Mouse (Mus musculus) heart, embryonic 15.5 days (tissue): ENCODE results near the gene Tubd1. TPM values are rescaled to one million over a fixed set of nuclear protein-coding genes. Genes with fewer than 3 reads are reported as not detected.

Experiments
- ATAC-seq: fragments of 200-750 bp; cut with Nextera tagmentation; replicated peaks from 2 replicates; pipeline ENCODE4 v1.8.0; 2017; ENCODE audit warnings: low read depth, moderate TSS enrichment; ENCODE audit not compliant: insufficient number of reproducible peaks, insufficient read depth, low FRiP score
- H3K27ac ChIP-seq: fragments of 300-500 bp; sonication (generic); 2 replicates; pipeline ENCODE4 v1.5.1; 2015; ENCODE audit warnings: mild to moderate bottlenecking, inconsistent platforms
- H3K27me3 ChIP-seq: fragments of 300-500 bp; sonication (generic); 2 replicates; pipeline ENCODE4 v1.6.1; 2015; ENCODE audit warnings: inconsistent platforms
- H3K36me3 ChIP-seq: fragments of 300-500 bp; sonication (generic); 2 replicates; pipeline ENCODE4 v1.6.1; 2015; ENCODE audit warnings: mild to moderate bottlenecking, inconsistent platforms
- H3K4me1 ChIP-seq: fragments of 300-500 bp; sonication (generic); replicated peaks from 2 replicates; pipeline ENCODE4 v1.6.1; 2015; ENCODE audit warnings: inconsistent platforms
- H3K4me2 ChIP-seq: fragments of 300-500 bp; sonication (generic); 2 replicates; pipeline ENCODE4 v1.6.1; 2015; ENCODE audit warnings: inconsistent platforms, mild to moderate bottlenecking, moderate library complexity
- H3K4me3 ChIP-seq: fragments of 300-500 bp; sonication (generic); 2 replicates; pipeline ENCODE4 v1.5.1; 2015; ENCODE audit warnings: mild to moderate bottlenecking, inconsistent platforms
- H3K9ac ChIP-seq: fragments of 300-500 bp; sonication (generic); 2 replicates; pipeline ENCODE4 v1.6.1; 2015; ENCODE audit warnings: mild to moderate bottlenecking, inconsistent platforms
- H3K9me3 ChIP-seq: fragments of 300-500 bp; sonication (generic); replicated peaks from 2 replicates; pipeline ENCODE4 v1.6.1; 2016; ENCODE audit warnings: inconsistent platforms
- WGBS: fragments of 180-500 bp; shearing (Covaris S2); methylation state at CpG from one replicate; pipeline ENCODE4 v1.1.7; 2015; ENCODE audit warnings: mixed read lengths; 5-methylcytosine and 5-hydroxymethylcytosine counted together
- polyA plus RNA-seq: library from polyadenylated mRNA; unstranded; fragments of >200 nt; fragmentation: Nextera tagmentation; extraction: Ambion mirVana; gene quantifications from 2 replicates; pipeline ENCODE4 v1.2.1, GENCODE M21; 2015

The Tubd1 gene
- polyA plus RNA-seq, 1 experiment from 2014 or later = 11.7 TPM

DNA sequence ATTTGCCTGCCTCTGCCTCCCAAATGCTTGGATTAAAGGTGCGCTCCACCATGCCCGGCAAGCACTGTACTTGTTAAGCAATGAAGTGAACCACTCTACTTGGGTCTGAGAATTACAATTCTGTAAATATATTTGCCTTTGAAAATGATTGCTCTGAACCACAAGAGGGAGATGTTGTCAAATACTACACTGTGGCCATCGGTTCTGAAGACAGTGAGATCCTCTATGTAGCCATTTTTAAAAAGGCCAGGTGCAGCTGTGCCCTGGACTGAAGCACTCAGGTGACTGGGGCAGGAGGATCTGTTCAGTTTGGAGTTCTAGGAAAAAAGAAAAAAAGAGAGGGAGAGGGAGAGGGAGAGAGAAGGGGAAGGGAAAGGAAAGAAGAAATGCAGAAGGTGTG is 23.6 kb downstream of the Tubd1 start:
- H3K4me1 ChIP-seq = peaks cover 21% of the 10 kb centered on the region
- no peak overlapping the region for H3K9ac ChIP-seq
- H3K4me3 ChIP-seq = no peak overlapping the region
- H3K27me3 ChIP-seq = no peaks in the 10 kb centered on the region
- H3K9me3 ChIP-seq = no peaks in the 10 kb centered on the region
- H3K27ac ChIP-seq = no peak overlapping the region
- no peak for ATAC-seq
- 0 out of 2 replicates have a peak, but pooled peaks cover 2% of the 10 kb centered on the region for H3K36me3 ChIP-seq
- no peak overlapping the region for H3K4me2 ChIP-seq
- 54% methylated on average over 3 of the region's 3 CpGs for WGBS

DNA sequence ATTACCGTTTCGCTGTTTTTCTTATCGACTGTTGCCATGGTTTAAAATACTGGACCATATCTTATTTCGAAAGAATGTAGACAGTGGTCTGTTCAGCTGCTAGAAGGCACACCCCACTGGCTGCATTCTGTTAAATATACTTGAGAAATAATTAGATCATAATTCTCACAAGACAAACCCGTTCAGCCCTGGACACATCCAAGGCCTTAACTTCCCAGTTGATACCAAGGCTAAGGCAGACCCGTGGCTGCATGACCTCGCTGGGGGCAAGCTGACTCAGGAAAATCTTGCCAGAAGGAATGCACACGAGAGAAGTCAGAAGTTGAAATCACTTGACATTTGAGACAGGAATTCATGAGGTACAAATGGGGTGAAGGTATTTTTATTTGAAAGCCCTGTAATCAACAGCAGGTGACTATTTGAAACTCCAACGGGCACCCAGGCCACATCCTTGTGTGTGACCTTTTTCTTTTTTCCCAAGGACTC is 25.5 kb downstream of the Tubd1 start:
- Histone ChIP-seq H3K4me2 (no peak overlapping the region), H3K9me3 (no peaks in the 10 kb centered on the region), H3K9ac (no peak overlapping the region), H3K4me3 (no peak overlapping the region), H3K27me3 (no peaks in the 10 kb centered on the region), H3K36me3 (0 out of 2 replicates have a peak, but pooled peaks cover 2% of the 10 kb centered on the region), H3K4me1 (peaks cover 21% of the 10 kb centered on the region), H3K27ac (peak overlapping the region; percentile 62)
- ATAC-seq = no peak
- 34% methylated on average over 9 of the region's 9 CpGs for WGBS

DNA sequence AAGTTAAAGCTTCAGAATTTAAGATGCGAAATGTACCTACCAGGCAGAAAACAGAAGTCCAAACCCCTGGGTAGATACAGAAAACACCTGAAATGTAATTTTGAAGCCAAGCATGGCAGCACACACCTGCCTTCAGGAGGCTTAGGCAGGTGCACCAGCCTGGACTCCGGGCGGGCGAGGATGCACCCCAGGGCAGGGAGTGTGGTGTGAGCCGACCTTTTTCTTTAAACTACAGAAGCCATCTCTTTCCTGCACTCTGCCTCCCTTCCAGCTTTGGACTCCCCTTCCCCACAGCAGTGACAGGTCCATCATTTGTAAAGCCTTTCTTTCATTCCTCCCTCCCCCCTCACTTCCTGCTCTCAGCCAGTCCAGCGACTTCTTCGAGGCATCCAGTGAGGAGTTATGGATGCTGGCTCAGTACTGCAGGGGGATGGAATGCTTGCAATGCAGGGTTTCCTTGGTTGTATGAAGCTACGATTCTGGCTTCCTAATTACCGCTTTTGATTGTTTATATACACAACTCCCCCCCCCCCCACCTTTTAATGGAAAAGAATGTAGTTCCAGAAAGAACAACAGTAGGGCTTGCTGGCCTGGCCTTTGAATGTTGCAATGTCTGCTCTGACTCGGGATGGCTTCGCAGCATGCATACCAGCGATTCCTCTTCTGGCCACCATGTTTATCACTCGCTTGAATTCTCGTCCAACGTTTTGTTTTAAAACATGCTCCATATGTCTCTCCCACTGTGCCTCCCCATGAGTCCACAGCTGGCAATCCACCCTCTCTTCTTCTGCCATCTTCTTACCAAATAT is 26.5 kb downstream of the Tubd1 start:
- Histone ChIP-seq H3K27me3 (no peaks in the 10 kb centered on the region), H3K36me3 (0 out of 2 replicates have a peak, but pooled peaks cover 2% of the 10 kb centered on the region), H3K9ac (no peak overlapping the region), H3K4me3 (no peak overlapping the region), H3K27ac (peak overlapping the region; percentile 62), H3K9me3 (no peaks in the 10 kb centered on the region), H3K4me2 (peak overlapping the region; percentile 8; the same call in 1 of the 2 replicates), H3K4me1 (peaks cover 21% of the 10 kb centered on the region)
- WGBS = 35% methylated on average over 15 of the region's 15 CpGs
- ATAC-seq = 0 out of 2 replicates have a peak, but pooled peaks have one; percentile 34

DNA sequence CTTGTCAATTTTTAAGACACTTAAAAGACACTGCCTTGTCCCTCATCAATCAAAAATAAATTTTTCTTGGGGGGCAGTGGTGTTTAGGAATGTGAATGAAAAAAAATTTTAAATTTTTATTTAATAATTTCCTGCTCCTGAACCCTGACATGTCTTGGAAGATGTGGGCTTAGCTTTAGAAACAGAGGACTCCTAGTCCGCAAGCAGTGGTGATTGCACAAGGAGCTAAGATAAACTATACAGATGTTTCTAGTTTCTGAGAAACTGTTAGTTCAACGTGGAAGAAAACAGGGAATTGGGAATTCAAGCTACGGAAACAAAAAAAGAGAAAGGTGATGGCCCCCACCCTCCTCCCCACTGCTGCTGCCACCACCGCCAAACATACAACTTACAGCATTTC is 27.1 kb downstream of the Tubd1 start:
- WGBS = 66% methylated on average over 4 of the region's 4 CpGs
- no peak for ATAC-seq
- 0 out of 2 replicates have a peak overlapping the region, but pooled peaks have one; percentile 8 for H3K4me2 ChIP-seq
- no peaks in the 10 kb centered on the region for H3K27me3 ChIP-seq
- no peak overlapping the region for H3K4me3 ChIP-seq
- peak overlapping the region; percentile 62; the same call in 1 of the 2 replicates for H3K27ac ChIP-seq
- no peaks in the 10 kb centered on the region for H3K9me3 ChIP-seq
- H3K9ac ChIP-seq = no peak overlapping the region
- H3K36me3 ChIP-seq = 0 out of 2 replicates have a peak, but pooled peaks cover 2% of the 10 kb centered on the region
- H3K4me1 ChIP-seq = peaks cover 23% of the 10 kb centered on the region

DNA sequence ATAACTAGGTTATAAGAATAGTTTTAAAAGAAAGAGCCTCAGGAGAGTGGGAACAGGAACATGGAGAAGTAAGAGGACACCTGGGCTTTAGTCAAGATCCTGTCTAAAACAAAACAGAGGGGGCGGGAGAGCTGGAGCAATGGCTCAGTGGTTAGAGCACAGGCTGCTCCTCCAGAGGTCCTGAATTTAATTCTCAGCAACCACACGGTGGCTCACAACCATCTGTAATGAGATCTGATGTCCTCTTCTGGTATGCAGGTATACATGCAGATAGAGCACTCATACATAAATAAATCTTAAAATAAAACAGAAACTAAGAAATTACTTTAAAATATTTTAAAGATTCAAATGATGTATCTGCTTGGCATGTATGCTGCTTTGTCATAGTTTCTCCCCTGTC is 27.8 kb downstream of the Tubd1 start:
- Histone ChIP-seq H3K4me1 (peaks cover 31% of the 10 kb centered on the region), H3K9ac (no peak overlapping the region), H3K4me2 (no peak overlapping the region), H3K36me3 (0 out of 2 replicates have a peak, but pooled peaks cover under 1% of the 10 kb centered on the region), H3K27ac (no peak overlapping the region), H3K27me3 (no peaks in the 10 kb centered on the region), H3K4me3 (no peak overlapping the region), H3K9me3 (no peaks in the 10 kb centered on the region)
- WGBS = 64% methylated on average over 2 of the region's 2 CpGs
- ATAC-seq = no peak

DNA sequence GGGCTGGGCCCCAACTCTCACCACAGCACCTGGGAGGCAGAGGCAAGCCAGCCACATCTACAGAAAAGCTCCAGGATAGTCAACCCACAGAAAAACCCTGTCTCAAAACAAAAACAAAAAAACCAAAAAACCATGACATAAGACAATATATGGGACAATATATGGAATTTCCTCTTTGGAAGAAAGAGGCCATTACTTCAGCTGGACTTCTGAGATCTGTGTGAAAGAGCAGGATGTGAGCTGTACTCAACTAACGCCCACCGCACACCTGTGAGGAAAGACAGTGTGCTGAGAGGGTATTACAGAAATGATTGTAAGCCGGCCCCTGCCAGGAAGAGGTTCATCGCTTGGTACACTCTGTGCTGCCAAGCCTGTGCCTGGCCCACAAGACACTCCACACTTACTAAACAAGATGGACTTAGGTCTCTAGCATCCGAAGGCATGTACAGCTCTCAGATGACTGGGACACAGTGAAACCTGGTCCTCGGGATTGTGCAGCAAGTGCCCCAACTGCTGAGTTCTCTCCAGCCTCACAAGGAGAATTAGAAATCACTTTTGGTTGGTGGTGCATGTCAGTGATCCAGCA is 28.9 kb downstream of the Tubd1 start:
- Histone ChIP-seq H3K4me3 (no peak overlapping the region), H3K4me1 (peaks cover 36% of the 10 kb centered on the region), H3K4me2 (no peak overlapping the region), H3K9me3 (no peaks in the 10 kb centered on the region), H3K9ac (no peak overlapping the region), H3K27ac (no peak overlapping the region; the same call in 1 of the 2 replicates), H3K36me3 (no peaks in the 10 kb centered on the region), H3K27me3 (no peaks in the 10 kb centered on the region)
- 81% methylated on average over 6 of the region's 6 CpGs for WGBS
- ATAC-seq = no peak

DNA sequence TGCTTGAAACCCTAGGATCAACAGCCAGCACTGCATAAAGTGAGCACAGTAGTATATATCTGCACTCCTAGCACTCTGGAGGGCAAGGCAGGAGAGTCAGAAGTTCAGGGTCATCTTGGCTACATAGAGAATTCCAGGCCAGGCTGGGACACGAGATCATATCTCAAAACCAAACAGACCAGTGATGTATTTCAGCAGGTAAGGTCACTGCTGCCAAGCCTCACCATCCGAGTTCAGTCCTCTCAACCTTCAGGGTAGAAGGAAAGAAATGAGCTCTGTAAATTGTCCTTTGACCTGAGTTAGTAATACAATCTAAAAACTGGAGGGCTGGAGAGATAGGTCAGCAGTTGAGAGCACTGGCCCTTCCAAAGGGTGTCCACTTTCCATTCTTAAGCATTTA is 29.6 kb downstream of the Tubd1 start:
- Histone ChIP-seq H3K4me1 (peaks cover 42% of the 10 kb centered on the region), H3K9me3 (no peaks in the 10 kb centered on the region), H3K27me3 (no peaks in the 10 kb centered on the region), H3K9ac (no peak overlapping the region), H3K4me3 (no peak overlapping the region), H3K4me2 (no peak overlapping the region), H3K27ac (no peak overlapping the region), H3K36me3 (no peaks in the 10 kb centered on the region)
- ATAC-seq = no peak
- 50% methylated on average over 2 of the region's 2 CpGs for WGBS

DNA sequence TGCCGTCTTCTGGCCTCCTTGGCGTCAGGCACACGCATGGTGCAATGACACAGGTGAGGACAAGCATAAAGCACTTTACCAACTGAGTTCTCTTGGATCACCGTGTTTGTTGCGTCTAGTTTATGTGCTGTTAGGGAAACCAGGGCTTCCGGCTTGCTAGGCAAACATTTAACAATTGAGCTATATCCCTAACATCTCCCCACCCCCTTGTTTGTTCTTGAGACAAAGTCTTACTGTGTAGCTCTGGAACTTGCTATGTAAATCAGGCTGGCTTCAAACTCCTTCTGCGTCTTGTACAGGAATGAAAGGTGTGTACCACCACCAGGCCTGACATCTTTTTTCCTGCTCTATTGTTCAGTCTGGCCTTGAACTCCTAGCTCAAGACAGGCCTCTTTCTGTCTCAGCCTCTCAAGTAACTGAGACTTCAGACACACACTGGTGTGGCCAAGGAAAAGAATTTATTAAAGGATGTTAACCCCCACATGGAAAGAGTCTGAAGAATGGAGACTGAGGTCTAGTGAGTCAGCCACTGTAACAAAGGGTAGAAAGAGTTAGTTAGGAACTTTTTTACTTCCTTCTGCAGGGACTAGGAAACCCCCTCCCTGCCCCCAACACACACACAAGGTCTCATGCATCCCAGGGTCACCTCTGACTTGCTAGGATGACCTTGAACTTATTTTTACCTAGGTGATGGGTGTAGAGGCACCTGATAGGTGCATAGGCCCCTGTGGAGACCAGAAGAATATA is 31.0 kb downstream of the Tubd1 start:
- H3K36me3 ChIP-seq = no peaks in the 10 kb centered on the region
- WGBS = 89% methylated on average over 7 of the region's 7 CpGs
- no peak overlapping the region for H3K4me3 ChIP-seq
- no peaks in the 10 kb centered on the region for H3K27me3 ChIP-seq
- no peak overlapping the region for H3K27ac ChIP-seq
- no peak overlapping the region for H3K4me2 ChIP-seq
- H3K4me1 ChIP-seq = peaks cover 42% of the 10 kb centered on the region
- no peak for ATAC-seq
- H3K9ac ChIP-seq = no peak overlapping the region
- no peaks in the 10 kb centered on the region for H3K9me3 ChIP-seq

DNA sequence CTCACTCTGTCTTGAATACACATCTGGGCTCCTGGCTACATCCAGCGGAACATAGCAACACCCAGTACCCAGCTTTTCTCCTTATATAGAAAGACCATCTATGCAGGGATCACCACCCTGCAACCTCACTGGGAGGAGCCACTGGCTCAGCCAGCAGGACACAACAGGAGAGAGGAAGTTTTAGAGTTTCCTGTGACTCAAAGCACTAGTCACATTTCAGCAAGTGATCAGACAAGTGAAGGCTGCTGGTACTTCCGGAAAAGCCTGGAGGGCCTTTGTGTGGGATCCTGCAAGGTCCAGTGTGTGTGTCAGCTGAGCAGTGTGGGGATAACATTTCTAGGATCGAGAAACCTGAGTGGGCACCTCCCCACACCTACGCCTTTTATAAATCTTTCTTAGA is 32.4 kb downstream of the Tubd1 start:
- Histone ChIP-seq H3K4me2 (no peak overlapping the region), H3K9ac (no peak overlapping the region), H3K27ac (peak overlapping the region; percentile 68), H3K4me3 (no peak overlapping the region), H3K4me1 (peaks cover 47% of the 10 kb centered on the region), H3K9me3 (no peaks in the 10 kb centered on the region), H3K27me3 (no peaks in the 10 kb centered on the region), H3K36me3 (no peaks in the 10 kb centered on the region)
- ATAC-seq = peak; percentile 63; the same call in 1 of the 2 replicates
- WGBS = 45% methylated on average over 4 of the region's 4 CpGs

DNA sequence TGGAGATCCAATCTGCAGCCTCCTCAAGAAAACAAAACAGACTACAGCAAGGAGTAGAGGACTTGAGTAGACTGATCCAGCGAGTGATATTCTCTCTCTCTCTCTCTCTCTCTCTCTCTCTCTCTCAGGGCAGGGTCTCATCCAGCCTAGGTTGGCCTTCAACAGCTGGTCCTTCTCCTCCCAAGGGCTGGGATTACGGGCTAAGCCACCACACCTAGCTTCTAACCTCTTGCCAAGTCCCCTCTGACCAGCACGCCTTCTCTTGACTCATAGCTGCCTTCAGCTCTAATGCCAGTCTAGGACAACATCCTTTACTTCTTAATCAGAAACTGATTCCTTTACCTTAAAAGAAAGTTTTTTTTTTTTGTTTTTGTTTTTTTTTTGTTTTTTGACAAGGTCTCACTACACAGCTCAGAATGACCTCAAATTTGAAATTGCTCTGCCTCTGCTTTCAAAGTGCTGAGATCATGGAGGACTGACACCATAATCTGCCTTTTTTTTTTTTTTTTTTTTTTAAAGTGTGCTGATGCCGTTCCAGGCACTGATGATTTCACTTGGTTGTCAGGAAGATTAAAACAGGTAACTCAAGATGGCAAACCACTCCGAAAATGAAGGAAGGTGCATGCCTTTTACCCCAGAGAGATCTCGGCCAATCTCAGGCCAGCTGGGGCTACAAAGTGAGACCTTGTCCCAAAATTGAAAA is 33.5 kb downstream of the Tubd1 start:
- peak overlapping the region; percentile 87 for H3K27ac ChIP-seq
- no peak overlapping the region for H3K9ac ChIP-seq
- H3K4me2 ChIP-seq = no peak overlapping the region; the same call in 1 of the 2 replicates
- H3K27me3 ChIP-seq = no peaks in the 10 kb centered on the region
- peaks cover 51% of the 10 kb centered on the region for H3K4me1 ChIP-seq
- no peaks in the 10 kb centered on the region for H3K36me3 ChIP-seq
- no peak for ATAC-seq
- H3K9me3 ChIP-seq = no peaks in the 10 kb centered on the region
- no peak overlapping the region for H3K4me3 ChIP-seq
- 70% methylated on average over 6 of the region's 6 CpGs for WGBS
